Mouse (Mus musculus) intestine, embryonic 15.5 days (tissue): ENCODE results near the gene Zc2hc1b. TPM values are rescaled to one million over a fixed set of nuclear protein-coding genes. Genes with fewer than 3 reads are reported as not detected.

Experiments
- ATAC-seq: fragments of 200-750 bp; cut with Nextera tagmentation; 2 replicates; pipeline ENCODE4 v1.8.0; 2017; ENCODE audit warnings: moderate TSS enrichment, moderate library complexity
- H3K27ac ChIP-seq: fragments of 300-500 bp; sonication (generic); 2 replicates; pipeline ENCODE4 v1.5.1; 2015; ENCODE audit warnings: mild to moderate bottlenecking, inconsistent platforms
- H3K27me3 ChIP-seq: fragments of 300-500 bp; sonication (generic); replicated peaks from 2 replicates; pipeline ENCODE4 v1.6.1; 2015; ENCODE audit warnings: inconsistent platforms
- H3K36me3 ChIP-seq: fragments of 300-500 bp; sonication (generic); 2 replicates; pipeline ENCODE4 v1.6.1; 2015; ENCODE audit warnings: inconsistent platforms
- H3K4me1 ChIP-seq: fragments of 300-500 bp; sonication (generic); replicated peaks from 2 replicates; pipeline ENCODE4 v1.6.1; 2015; ENCODE audit warnings: inconsistent platforms
- H3K4me2 ChIP-seq: fragments of 300-500 bp; sonication (generic); replicated peaks from 2 replicates; pipeline ENCODE4 v1.6.1; 2015; ENCODE audit warnings: mild to moderate bottlenecking, inconsistent platforms
- H3K4me3 ChIP-seq: fragments of 300-500 bp; sonication (generic); replicated peaks from 2 replicates; pipeline ENCODE4 v1.5.1; 2015; ENCODE audit warnings: inconsistent platforms
- H3K9ac ChIP-seq: fragments of 300-500 bp; sonication (generic); 2 replicates; pipeline ENCODE4 v1.6.1; 2015; ENCODE audit warnings: inconsistent platforms
- H3K9me3 ChIP-seq: fragments of 300-500 bp; sonication (generic); 2 replicates; pipeline ENCODE4 v1.6.1; 2016; ENCODE audit warnings: inconsistent platforms
- WGBS: fragments of 180-500 bp; shearing (Covaris S2); methylation state at CpG from one replicate; pipeline ENCODE4 v1.1.7; 2015; 5-methylcytosine and 5-hydroxymethylcytosine counted together
- polyA plus RNA-seq: library from polyadenylated mRNA; unstranded; fragments of >200 nt; fragmentation: Nextera tagmentation; extraction: Ambion mirVana; gene quantifications from 2 replicates; pipeline ENCODE4 v1.2.1, GENCODE M21; 2015

The Zc2hc1b gene
- polyA plus RNA-seq, 1 experiment from 2014 or later, result not detected

DNA sequence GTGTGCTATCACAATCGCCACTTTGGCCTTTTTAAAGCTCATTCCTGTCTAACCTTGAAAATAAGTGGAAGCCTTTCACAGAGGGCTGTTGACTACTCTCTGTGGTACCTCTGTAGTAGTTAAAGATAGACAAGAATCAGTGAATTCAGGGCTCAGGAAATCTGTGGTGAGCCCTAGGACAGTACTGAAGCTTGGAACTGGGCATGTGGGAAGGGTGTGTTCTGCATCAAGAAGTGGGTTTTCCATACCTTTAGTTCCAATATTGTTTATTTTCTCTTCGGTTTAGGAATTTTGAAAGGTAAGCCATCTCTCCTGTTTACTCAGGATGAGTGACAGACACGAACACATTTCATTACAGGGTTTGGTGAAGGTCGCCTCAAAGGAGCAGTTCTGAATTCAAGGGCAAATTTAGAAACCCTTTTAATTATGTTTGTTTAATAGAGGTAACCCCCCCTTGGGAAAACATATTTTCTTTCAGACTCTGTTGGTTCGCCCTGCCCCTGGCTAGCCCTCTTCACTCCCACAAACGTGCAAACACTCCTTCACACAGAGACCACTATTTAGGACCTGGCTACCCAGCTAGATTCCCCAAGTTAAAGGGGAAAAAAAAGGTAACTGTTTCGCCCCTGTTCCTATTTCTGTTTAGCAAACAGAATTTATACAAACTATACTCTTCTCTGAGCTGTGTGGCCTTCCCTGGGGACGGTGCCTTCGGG is 70.8 kb downstream of the Zc2hc1b start:
- Histone ChIP-seq H3K4me1 (peaks cover 19% of the 10 kb centered on the region), H3K4me3 (no peak overlapping the region), H3K27ac (no peak overlapping the region), H3K9me3 (no peaks in the 10 kb centered on the region), H3K4me2 (no peak overlapping the region), H3K9ac (no peak overlapping the region), H3K27me3 (no peaks in the 10 kb centered on the region), H3K36me3 (0 out of 2 replicates have a peak, but pooled peaks cover 3% of the 10 kb centered on the region)
- 64% methylated on average over 9 of the region's 9 CpGs for WGBS
- ATAC-seq, result no peak

DNA sequence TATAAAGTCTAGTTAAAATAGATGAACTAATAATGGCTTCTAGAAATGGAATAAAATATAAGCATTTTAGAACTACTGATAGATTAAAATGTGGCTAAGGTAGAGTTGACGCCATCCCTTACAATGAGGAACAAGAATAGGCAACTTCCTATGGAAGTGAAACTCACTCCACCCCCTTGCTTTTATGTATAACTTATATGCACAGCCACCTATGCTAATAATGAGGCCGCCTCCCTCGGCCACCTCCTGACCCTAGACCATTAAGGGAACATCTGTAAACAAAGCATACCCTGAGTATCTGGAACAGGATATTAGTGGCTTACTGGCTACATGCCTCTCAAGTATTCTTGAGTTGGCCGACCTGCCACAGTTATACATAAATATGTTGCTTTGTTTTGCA is 74.0 kb downstream of the Zc2hc1b start:
- Histone ChIP-seq H3K36me3 (no peaks in the 10 kb centered on the region), H3K4me1 (peaks cover 17% of the 10 kb centered on the region)

DNA sequence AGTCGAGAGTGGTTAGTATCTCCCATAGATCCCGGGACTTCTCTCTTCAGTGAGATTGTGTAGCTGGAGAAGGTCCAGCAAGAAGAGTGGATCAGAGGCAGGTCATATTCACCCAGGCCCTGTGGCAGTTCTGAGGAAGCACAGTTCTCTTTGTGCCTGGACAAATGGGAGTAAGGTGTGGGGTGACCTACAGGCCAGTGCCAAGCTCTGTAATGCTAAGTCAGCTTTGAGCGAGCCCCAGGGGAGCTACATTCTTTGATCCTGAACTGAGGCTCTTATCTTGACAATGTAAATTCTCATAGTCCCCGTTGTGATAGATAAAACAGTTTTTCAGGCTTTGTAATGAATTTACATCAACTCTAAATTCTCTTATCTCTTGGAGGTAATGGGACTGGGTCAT is 75.5 kb downstream of the Zc2hc1b start:
- H3K9me3 ChIP-seq, result no peaks in the 10 kb centered on the region
- H3K4me3 ChIP-seq, result no peak overlapping the region
- peaks cover 11% of the 10 kb centered on the region; the same call in 1 of the 2 replicates for H3K4me1 ChIP-seq
- no peak overlapping the region for H3K27ac ChIP-seq
- no peak overlapping the region for H3K4me2 ChIP-seq
- H3K9ac ChIP-seq, result no peak overlapping the region
- WGBS, result 55% methylated on average over 4 of the region's 4 CpGs
- no peaks in the 10 kb centered on the region for H3K36me3 ChIP-seq
- H3K27me3 ChIP-seq, result no peaks in the 10 kb centered on the region
- no peak for ATAC-seq

More for the DNA sequence above, 74.0 kb downstream of the Zc2hc1b start:
- H3K9me3 ChIP-seq, result no peaks in the 10 kb centered on the region
- no peak overlapping the region for H3K27ac ChIP-seq
- H3K27me3 ChIP-seq, result no peaks in the 10 kb centered on the region
- ATAC-seq, result no peak
- H3K4me2 ChIP-seq, result no peak overlapping the region
- H3K4me3 ChIP-seq, result no peak overlapping the region
- no peak overlapping the region for H3K9ac ChIP-seq
- WGBS, result 76% methylated on average over 4 of the region's 4 CpGs

DNA sequence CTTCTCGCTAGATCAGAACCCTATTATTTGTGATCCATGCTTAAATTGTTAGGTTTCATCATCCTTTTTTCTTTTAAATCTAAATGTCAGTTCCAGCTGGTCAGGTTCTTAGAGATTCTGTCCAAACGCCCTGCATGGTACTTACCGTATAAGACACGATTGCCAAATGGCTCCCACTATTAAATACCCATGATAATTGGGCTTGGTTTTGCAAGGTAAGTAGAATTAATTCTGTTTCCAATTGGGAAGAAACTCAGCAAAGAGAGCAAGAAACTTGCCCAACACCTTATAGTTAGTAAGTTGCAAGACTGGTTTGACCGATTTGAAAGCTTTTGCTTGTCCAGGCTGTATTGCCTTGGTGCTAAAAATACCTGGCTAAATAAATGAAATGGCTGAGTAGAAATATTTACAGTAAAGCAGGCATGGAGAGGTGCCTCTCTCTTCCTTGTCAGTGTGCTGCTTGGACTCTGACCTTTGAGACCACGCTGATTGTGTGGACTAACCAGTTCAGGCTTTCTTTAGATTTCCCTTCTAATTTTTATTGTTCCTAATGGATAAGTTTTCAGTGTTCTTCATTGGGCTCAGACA is 77.7 kb downstream of the Zc2hc1b start:
- Histone ChIP-seq H3K27me3 (no peaks in the 10 kb centered on the region), H3K4me2 (no peak overlapping the region), H3K4me1 (0 out of 2 replicates have a peak, but pooled peaks cover 8% of the 10 kb centered on the region), H3K9ac (no peak overlapping the region), H3K9me3 (no peaks in the 10 kb centered on the region), H3K27ac (peak overlapping the region; percentile 61), H3K4me3 (no peak overlapping the region), H3K36me3 (no peaks in the 10 kb centered on the region)
- ATAC-seq, result peak; percentile 95
- 67% methylated on average over 6 of the region's 6 CpGs for WGBS

Other genes starting within 250 kb of the Zc2hc1b start
- gene Stx11, start 213.7 kb downstream of the Zc2hc1b start, polyA plus RNA-seq, result 1.6 and 1.8 TPM in 2 replicates
- gene Sf3b5, start 172.7 kb downstream of the Zc2hc1b start, polyA plus RNA-seq, result 37.0 and 38.0 TPM in 2 replicates
- gene Plagl1, start 117.5 kb downstream of the Zc2hc1b start, polyA plus RNA-seq, result 138 and 157 TPM in 2 replicates
- 74.6 and 82.0 TPM in 2 replicates for gene Ltv1, start 15.1 kb upstream of the Zc2hc1b start, polyA plus RNA-seq